Mouse (Mus musculus) thymus, postnatal 25 days (tissue): ENCODE measurements around the gene Bach2.

Experiments used
- DNase-seq: peaks from one replicate; pipeline ENCODE4 v3.0.0; 2022

The Bach2 gene

DNA sequence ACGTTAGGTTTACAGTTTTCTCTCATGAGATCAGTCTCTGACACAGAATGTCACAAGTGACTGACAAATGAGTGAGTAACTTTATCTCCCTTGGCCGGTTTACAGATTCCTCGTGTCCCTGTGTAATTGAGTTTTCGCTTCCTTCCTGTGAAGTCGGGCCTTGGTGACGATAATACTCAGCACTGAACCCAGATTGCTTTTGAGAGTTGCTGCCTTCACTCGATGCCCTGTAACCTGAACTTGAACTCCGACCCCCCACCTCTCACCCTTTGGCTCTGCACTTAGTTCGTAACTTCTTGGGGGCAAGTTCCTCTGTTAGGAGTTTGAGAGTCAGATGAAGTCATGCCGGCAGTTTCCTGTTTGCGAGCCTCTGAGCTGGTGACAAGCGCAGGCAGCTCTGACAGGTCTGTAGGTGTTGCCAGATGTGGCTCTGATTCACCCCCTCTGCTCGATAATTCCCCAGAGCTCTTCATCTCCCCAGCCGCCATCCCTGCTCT, 124.9 kb downstream of the Bach2 start:
- peak; percentile 64 for DNase-seq

DNA sequence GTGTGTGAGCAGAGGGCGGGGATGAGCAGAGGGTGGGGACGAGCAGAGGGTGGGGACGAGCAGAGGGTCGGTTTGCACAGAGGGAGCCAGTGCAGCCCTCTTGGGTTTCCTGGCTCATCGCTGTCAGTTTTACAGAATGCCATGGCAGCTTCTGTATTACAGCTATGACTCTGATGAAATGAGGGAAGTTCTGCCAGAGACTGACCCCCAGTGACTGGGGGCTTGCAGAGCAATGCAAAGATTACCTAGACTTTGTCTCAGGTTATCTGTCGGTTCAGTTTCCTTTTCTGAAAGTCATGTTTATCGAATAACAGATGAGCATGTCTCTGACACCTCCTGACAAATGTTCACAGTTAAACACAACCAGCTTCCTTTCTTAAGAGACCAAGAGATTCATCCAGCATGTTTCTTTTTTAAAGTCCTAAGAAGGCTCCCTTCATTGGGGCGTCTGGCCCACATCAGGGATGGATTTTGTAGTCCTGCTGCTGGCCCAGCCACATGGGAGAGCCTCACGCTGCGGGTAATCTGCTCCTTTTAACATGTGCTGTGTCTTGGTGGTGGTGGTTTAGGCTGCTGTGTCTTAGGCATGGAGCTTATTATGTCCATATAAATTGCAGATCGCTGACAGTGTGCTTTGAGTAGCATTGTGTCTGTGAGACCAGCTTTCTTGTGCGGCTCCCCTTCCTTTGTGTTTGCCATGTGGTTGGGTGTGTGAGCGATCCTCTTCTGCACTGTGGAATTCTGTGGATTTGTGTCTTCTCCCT, 126.7 kb downstream of the Bach2 start:
- DNase-seq = peak; percentile 25

DNA sequence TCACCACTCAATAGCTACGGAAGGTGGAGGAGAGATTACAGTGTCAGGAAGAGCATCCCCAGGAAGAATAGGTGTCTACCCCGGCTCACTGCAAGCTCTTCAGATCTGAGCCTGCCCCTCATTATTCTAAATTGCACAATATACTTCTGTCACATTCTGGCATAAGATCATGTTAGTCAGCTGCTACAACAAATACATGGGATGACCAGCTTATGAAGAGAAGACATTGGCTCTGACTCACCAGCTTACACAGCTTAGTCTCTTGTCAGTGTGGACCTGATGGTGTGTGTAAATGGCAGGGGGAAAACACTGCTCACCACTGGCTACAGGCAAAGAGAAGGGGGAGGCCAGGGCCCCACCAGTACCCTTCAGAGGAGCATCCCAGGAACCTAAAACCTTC, 127.6 kb downstream of the Bach2 start:
- DNase-seq = no peak

DNA sequence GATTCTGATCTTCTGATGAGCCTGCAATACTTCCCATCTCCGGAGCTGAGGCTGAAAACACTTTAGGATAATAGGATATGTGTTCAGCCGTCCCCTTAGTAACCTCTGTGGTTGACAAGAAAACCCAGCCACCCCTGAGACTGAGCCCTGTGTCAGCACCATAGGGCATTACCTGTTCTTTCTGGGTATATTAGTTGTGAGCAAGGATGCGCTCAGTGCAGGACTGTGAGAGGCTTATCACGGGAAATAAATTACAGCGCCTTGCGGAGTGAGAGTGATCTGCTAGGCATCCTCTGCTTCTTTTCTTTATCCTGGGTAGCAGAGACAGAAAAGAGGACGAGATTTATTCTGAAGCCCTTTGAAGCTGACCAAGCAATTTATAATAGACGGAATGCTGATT, 129.7 kb downstream of the Bach2 start:
- DNase-seq = no peak

DNA sequence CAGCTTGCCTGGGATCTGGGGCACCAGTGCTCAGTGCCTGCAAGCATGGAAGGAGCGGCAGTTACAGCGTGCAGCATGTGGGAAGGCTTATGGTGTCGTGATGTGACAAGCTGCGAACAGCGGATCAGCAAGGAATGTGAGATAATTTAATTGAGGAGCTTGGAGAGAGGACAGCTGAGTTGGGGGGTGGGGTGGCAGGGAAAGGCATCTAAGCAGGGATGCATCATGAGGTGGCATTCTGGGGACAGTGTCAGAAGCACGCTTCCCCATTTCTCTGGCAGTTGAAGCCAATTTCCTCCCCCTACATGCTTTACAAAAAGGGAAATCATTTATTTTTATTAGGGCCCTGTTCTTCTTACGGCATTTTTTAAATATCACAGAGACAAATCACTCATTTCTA, 134.5 kb downstream of the Bach2 start:
- DNase-seq = no peak

DNA sequence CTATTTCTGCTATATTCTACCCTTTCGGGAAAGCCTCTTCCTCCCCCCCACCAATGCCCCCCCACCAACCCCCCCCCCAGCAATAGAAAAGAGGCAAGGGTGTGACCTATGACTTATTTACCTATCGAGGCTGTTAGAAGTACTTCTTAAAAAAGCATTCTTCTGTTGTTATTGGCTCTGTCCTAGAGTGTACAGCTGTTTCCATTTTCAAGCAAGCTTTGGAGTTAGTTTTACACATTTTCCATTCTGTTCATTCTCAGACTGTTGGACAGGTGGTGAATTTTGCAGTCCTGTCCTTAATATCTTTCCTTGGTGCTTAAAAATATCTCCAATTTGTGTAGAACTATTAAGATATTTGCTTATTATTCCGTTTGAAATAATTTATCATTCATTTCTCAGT, 134.9 kb downstream of the Bach2 start:
- DNase-seq = no peak

DNA sequence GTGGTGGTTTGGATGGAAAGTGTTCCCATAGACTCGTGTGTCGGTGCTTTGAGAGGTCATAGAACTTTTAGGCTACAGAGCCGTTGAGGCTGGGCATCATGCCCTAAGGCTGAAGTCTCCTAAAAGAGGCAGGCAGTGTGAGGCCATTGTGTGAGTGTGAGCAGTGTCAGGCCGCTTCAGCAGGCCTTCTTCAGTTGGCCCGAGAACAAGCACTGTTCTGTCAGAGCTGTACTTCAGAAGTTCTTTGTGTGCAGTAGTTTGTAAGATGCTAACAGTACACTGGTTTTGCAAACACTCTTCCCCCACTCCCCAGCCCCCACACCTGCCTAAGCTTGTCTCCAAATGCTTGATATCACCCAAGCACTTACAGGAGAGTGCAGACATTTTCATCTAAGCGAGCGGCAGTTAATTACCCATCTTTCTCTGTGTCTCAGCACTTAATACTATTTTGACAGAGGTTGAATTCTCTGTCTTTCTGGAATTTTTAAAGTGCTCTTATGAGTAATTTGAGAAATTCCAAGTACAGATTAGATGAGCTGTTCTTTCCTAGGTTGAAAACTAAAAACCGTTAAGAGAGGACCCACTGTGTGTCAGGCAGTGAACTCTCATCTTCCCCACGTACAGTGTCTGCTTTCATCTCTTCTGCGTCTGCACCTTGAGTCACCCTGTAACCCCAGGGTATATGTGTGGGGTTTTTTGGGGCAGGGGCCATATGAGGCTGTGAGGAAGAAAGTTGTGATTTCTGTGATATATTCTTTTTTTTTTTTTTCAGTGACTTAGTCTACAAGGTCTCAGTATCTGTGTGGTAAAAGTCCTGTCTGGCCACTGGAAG, 136.4 kb downstream of the Bach2 start:
- no peak for DNase-seq

DNA sequence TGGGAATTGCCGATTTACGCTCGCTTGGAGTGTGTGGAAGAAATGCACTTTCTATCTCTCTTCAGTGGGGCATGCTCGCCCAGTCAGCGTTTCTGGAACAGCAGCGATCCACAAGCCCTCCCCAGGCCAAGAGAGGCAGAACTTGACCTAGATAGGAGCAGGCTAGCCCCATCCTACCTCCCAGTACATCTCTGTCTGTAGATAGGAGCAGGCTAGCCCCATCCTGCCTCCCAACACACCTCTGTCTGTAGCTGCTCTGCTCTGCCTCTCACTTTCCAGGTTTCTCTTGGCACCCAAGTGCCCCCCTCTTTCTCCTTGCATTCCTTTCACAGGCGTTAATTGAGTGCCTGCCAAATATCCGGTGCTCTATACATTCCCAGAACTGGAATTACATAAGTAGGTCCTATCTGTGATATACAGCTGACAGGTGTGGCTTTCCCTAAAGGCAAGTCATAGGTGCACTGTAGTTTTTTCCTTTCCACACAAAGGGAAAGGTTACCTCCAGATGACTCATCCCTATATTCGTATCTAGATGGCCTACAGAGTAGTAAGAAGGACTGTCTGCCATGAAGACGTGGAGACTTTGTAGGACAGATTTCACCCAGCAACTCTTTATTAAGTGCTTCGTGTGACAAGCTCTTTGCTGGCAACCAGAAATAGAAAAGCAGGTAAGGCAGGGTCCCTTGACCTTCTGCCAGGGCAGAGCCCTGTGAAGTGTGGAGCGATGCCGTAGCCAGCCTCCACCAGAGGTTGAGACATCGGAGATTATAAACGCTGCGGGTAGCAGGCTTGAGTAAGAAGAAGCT, 137.3 kb downstream of the Bach2 start:
- no peak for DNase-seq

DNA sequence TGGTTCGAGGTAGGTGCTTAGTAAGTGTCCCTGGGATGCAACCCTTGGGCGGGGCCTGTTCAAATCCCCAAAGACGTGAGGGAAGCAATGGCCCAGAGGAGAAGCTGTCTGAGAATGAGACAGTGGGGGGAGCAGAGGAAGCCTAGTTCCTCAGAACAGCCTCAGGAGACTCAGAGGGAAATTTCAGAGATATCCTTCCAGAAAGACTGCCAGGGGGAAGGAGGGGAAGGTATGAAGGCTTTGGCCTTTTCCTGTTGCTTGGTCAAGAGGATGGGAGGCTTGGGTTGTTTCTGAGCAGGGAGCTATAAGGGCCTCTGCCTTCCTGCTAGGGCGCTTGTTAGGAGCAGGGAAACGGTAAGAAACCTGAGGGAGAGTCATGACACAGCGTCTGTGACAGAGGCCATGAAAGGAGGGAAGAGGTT, 137.9 kb downstream of the Bach2 start:
- DNase-seq = no peak

DNA sequence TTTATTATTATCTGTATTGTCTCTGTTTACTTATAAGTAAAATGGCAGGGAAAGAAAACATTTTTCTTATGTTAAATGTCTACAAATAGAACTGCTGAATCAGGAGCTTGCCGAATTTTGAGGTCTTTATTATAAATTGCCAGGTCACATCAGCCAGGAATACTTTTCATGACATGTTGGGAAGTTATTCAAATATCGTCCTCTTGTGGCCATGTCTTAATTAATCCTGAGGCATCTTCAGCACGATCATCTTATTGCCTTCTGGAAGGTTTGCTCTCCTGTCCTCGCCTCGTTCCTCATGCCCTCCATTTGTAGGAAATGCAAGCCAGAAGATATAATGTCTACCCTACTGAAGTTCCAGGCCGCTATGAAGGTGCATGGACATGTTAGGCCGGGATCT, 140.5 kb downstream of the Bach2 start:
- no peak for DNase-seq

DNA sequence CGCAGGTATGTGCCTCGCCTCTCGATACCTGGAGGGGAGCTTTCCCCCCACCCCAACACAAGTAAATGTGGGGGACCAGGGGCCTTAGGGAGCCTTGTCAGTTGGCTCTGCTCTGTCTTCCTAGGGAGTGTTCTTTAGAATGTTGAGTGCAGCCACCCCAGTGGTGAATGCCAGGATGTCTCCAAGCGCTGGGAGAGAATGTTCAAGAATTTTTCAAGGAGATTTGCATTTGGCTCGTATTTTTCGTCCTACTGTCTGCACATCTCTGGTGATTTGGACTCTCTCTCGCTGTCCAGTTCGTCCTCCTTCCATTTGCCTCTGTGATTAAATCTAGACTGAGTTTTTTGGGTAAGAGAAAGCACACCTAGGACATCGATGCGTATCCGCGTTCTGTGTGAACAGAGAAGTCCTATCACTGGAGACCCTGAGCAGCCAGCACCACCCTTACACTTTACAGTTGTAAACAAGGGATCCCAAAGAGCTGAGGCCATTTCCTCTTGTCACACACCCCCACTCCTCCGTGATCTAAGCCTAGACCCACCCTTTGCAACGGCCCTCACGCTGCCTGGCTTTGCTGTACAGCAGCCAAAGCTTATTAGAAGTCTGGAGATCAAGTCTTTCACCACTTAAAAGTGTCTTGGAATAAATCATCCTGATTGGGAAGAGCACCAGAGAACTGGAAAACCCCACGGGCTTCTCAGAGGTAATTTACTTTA, 143.2 kb downstream of the Bach2 start:
- DNase-seq = no peak

DNA sequence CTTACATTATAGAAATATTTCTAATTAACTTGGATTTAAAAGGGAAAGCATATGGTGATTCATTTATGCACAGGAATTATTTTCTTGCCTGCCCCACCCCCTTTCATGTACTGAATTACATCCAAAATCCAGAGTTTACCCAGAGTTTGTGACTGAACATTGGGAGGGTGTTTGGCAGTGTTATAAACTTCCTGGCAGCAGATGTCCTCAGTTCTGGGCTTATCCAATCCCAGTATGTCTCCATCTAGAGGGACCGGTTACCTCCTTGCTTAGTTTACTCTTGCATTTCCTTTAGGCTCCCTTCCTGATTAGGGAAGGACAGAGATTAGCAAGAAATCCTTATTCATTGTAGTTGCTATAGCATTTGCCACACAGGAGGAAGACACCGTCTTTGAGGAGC, 146.5 kb downstream of the Bach2 start:
- no peak for DNase-seq

DNA sequence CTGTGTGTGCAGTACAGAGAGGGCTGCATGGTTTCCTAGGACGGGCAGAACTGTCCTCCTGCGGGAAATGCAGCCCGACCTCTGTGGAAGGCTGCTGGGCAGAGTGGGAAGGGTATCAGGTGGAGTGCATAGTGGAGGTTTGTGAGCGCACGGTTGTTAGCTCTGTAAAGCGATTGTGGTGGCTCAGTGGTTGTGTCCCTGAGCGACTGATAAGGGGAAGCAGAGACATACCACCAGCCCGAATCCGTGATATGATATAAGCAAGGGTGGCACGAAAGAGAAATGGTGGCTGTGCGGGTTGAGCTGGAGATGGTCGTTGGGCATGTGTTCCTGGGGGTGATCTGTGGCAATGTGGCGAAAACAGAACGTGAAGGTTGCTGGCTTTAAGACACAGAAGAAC, 147.0 kb downstream of the Bach2 start:
- no peak for DNase-seq

DNA sequence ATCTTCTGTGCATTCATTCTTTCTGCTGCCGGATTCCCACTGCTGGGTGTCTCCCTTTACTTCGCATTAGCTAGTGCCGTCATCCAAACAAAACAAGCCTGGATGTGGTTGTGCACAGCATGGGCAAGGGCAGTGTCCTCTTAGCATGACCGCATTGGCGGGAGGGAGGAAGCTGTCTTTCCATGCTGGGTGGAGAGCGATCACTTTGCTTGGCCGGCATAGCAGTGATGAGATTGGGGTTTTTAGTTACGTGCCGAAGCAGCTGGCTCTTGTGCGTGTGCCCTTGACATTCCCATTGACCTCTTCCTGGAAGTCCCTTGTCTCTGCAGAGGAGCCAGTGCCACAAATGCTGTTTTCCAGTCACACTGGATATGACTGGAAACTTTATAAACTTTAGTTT, 147.7 kb downstream of the Bach2 start:
- DNase-seq = no peak

DNA sequence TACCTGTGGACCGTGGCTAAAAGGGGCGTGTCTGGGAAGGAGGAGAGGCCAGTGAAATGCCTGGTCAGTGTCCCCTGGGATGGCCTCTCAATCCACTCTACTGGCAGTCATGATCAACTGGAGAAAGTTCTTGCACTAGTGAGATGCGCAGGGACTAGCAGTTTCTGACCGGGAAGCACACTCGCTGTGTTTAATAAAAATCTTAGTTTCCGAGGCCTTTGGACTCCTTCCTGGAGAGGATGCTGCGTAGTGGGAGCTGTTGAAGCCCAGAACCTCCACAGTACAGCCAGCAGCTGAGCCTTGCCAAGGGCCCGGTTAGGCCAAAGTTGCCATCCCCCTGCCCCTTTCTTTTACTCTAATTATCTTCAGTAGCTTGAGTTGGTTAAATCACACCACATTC, 148.3 kb downstream of the Bach2 start:
- no peak for DNase-seq

DNA sequence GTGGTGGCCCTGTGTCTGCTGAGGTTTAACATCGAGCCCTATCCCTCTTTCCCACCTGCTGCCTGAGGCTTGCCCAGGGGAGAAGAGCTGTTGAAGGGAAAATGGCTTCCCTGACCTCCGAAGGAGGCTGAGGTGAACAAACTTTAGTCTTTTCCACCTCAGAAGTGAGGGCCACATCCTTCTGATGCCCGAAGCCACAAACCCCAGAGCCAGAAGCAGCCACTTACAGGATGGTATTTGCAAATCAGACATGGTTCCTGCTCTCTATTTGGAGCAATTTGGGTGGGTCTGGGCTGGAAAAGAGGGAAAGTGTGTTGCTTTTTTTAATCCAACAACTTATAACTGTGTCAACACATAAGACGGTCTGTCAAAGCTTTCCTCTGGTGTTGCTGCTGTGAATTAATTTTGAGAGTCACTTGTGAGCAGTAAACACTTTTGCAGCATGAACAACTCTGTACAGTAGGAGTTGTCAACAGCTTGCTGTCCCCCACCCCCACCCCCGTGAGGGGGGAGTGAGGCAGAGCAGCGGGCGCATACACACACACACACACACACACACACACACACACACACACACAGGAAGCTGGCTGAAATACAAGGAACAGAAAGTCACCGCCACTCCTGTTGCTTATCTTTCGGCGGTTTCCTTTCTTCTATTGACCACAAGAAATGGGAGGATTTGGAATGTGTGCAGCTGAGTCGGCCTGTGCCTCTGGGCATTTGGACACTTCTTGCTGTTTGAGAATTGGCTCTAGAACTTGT, 149.1 kb downstream of the Bach2 start:
- DNase-seq = peak; percentile 72

DNA sequence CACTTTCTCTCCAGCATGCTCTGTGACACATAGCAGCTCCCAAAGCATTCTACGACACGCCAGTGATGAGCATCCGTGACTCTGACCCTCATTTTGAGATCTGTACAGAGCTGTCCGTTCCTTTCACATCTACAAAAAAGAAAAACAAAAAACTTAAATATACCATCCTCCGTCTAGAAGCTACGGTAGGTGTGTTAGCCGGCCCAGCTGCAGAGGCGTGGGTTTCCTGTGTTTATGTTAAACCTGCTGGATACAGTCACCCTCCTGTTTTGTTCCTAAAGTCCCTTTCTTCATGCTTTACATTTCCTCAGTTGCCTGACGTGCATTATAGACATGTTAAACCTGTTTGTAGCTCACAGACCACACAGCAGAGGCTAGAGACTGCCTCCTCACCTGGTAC, 150.0 kb downstream of the Bach2 start:
- DNase-seq = peak; percentile 10

DNA sequence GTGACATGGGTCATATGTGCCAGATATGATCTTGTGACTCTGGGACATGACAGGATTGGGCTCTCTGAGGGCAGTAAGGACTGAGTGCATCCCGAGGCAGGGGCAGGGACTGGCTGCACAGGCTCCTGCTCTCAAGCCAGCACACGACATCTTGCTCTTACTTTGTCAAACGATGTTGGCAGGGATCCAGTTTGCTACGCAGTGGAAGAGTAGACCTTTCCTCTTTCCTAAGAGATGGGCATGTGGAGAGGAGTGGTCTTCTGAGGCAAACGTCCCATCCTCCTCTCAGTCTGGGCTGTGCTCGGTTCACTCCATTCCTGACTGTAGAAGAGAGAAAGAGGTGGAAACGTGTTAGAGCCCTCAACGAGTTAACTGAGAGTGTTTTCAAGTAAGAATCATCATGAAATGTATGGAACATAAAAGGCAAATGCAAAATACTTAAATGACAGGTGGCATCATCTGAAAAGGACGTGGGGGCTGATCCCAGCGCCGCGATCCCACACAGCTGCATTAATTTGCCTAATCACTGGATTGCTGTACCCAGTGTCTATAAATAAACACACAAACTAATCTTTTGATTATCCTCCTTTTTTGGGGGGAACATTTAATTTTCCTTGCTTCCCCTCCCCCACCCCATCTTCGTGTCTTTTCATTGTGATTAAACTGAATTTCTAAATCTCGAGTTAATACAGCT, 150.7 kb downstream of the Bach2 start:
- no peak for DNase-seq

DNA sequence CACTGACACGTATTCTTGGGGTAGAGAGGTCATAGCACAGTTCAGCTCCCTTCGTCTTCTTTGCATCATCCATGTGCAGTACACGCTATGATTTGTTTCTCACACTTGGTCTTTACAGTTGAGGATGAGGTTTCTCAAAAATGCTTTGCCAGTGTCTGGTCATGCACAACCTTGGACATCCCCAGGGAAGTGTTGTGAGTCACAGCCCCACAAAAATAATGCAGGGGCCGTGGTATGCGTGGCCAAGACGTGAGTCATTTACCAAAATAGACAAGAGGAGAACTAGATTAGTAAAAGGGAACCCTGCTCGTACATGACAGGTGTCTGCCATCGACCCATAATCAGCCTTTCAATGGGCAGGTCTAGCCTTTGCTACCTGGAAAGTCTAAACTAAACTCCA, 152.7 kb downstream of the Bach2 start:
- no peak for DNase-seq

DNA sequence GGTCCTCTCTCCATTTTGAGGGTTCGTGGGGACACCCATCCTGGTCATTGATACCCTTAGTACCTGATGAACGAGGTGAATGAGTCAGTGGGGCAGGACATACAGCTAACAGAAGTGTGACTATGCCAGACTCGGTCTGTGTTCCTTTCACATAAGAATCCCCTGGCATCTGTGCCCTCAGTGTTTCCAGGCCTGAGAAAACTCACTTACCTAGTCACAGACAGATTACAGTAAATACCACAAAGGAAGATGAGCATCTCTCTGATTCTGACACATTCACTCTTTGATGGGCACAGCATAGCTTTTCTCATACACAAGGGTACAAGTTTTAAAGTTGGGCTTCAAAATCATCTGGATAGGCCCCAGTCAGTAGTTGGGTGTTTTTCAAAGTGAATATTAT, 154.6 kb downstream of the Bach2 start:
- DNase-seq = no peak

DNA sequence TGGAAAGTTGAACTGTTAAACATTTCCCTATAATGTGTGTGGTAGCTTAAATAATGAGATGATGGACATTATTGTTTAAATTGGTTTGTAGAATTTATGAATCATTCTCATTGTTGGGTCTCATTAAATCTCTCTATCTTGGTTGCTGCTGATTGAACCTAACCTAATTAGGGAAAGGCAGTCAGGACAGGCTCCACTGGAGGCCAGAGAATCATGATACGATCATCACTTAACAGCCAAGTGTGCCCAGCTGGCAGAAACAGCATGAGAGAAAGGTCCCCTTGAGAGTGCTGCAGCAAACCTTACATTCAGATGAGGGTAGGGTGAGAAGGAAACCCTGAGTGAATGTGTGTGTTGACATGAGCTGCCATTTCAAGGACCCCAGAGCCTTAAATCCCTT, 155.3 kb downstream of the Bach2 start:
- no peak for DNase-seq
